Mouse (Mus musculus): ENCODE measurements around the gene Eml3. TPM values are rescaled to one million over a fixed set of nuclear protein-coding genes. Genes with fewer than 3 reads are reported as not detected.
A peak's percentile ranks its signal among the peaks of the same experiment; 100 is the strongest.

Gene Eml3
- total and polyA plus RNA-seq, 2 experiments: 7.4 to 26.2 TPM

DNA sequence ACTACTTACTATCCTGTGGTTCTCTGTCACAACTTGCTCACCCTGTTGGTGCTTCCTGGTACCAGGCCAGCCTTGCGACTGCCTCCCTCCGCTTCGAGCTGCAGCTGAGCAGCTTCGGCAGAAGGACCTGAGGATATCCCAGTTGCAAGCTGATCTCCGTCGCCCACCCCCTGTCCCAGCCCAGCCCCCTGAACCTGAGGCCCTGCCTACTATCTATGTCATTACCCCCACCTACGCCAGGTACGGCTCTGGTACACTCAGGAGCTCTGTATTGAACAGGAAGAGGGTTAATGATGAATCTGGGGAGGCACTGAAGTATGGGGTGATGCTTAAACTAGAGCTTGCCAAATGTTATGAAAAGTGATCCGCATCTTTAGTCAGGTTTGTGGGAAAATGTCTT is 7.6 kb upstream of the Eml3 start:
- 0 out of 2 replicates have a peak overlapping the region, but pooled peaks have one; percentile 2 for H3K27ac ChIP-seq (replicated peaks; ENCODE audit: insufficient read depth, low read depth, low read length)

DNA sequence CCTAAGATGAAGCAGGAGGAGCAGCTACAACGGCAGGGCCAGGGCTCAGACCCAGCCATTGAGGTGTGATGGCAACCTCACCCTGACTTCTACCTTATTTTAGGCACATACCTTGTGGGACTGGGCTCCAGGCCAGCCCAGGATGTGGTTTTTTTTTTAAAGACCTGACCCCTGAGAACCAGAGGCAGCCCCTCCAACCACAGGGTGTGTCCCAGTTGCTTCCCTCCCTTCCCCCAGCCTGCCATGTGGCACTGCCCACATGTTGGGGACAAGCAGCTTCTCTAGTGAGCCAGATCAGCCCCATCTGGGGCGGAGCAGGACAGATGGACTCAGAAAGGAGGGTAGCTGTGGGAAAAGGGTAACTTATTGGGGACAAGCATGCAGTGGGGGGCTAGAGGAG is 2.6 kb upstream of the Eml3 start:
- no peak overlapping the region for H3K9ac ChIP-seq (ENCODE audit: low read depth, low read length)
- H3K4me1 ChIP-seq (ENCODE audit: control insufficient read depth, insufficient read depth, low read length): peaks cover 10% of the 10 kb centered on the region

More for the DNA sequence above, 7.6 kb upstream of the Eml3 start:
- Histone ChIP-seq H3K36me3 (ENCODE audit: control insufficient read depth, insufficient read depth, low read length) (peaks cover 7% of the 10 kb centered on the region; the same call in 1 of the 2 replicates), H3K79me2 (ENCODE audit: control insufficient read depth, insufficient read depth, low read length) (peaks cover 4% of the 10 kb centered on the region; the same call in 1 of the 2 replicates), H3K4me1 (ENCODE audit: control insufficient read depth, insufficient read depth, low read length) (peaks cover 4% of the 10 kb centered on the region; the same call in 1 of the 2 replicates), H3K9ac (ENCODE audit: low read depth, low read length) (peak overlapping the region; percentile 10; the same call in 1 of the 2 replicates), H3K4me3 (ENCODE audit: insufficient read depth, low read depth, low read length) (peak overlapping the region; percentile 27; the same call in 1 of the 2 replicates), H3K27me3 (ENCODE audit: control insufficient read depth, insufficient read depth, low read length) (no peaks in the 10 kb centered on the region)
- no peak for DNase-seq (ENCODE audit: extremely low read depth, low read depth, low spot score)
- TF ChIP-seq CTCF (IDR thresholded peaks at IDR 0.05; ENCODE audit: low read depth, low read length) (no peak), POLR2A (IDR thresholded peaks at IDR 0.05; ENCODE audit: extremely low read depth, insufficient read depth, low read length) (no peak)
- 24% methylated on average over 9 of the region's 9 CpGs for WGBS

DNA sequence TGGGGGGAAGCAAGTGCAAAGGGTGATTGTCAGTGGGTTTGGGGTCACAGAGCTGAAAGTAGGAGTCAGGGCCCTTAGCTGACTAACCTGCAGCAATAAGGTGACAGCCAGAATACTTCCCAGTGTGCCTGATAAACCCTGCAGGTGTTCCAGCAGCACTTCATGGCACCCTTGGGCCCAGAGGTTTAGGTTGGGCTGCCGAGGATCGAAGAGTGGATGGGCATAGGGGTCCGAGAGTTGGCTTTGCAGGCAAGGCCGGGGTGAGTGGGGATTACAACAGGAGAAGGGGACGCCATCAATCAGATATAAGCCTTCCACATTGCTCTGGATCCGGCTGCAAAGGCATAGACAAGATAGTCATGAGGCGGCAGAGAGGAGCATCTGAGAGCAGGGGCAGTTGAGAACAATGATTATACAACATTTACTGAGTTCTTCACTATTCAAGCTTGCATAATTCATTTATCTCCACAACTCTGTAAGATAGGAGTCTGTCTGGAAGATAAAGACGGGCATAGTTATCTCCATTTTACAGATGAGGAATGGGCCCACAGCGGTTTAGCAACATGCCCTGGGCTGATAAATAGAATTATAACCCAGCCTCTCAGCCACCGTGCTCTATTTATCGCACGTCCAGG is 1.3 kb upstream of the Eml3 start:
- DNase-seq (ENCODE audit: extremely low read depth, low read depth, low spot score): no peak
- H3K36me3 ChIP-seq (ENCODE audit: control insufficient read depth, insufficient read depth, low read length): peaks cover 3% of the 10 kb centered on the region; the same call in 1 of the 2 replicates
- H3K4me1 ChIP-seq (ENCODE audit: control insufficient read depth, insufficient read depth, low read length): peaks cover 9% of the 10 kb centered on the region
- no peaks in the 10 kb centered on the region for H3K27me3 ChIP-seq (ENCODE audit: control insufficient read depth, insufficient read depth, low read length)
- no peak overlapping the region for H3K9ac ChIP-seq (ENCODE audit: low read depth, low read length)
- no peaks in the 10 kb centered on the region for H3K79me2 ChIP-seq (ENCODE audit: control insufficient read depth, insufficient read depth, low read length)
- 93% methylated on average over 12 of the region's 12 CpGs for WGBS
- TF ChIP-seq POLR2A (IDR thresholded peaks at IDR 0.05; ENCODE audit: extremely low read depth, insufficient read depth, low read length): no peak
- H3K4me3 ChIP-seq (ENCODE audit: insufficient read depth, low read depth, low read length): no peak overlapping the region
- no peak overlapping the region for H3K27ac ChIP-seq (replicated peaks; ENCODE audit: insufficient read depth, low read depth, low read length)

More for the DNA sequence above, 2.6 kb upstream of the Eml3 start:
- WGBS: 86% methylated on average over 2 of the region's 2 CpGs
- Histone ChIP-seq H3K79me2 (ENCODE audit: control insufficient read depth, insufficient read depth, low read length) (peaks cover 4% of the 10 kb centered on the region; the same call in 1 of the 2 replicates), H3K36me3 (ENCODE audit: control insufficient read depth, insufficient read depth, low read length) (peaks cover 5% of the 10 kb centered on the region; the same call in 1 of the 2 replicates), H3K27ac (replicated peaks; ENCODE audit: insufficient read depth, low read depth, low read length) (no peak overlapping the region), H3K27me3 (ENCODE audit: control insufficient read depth, insufficient read depth, low read length) (no peaks in the 10 kb centered on the region), H3K4me3 (ENCODE audit: insufficient read depth, low read depth, low read length) (no peak overlapping the region)
- DNase-seq (ENCODE audit: extremely low read depth, low read depth, low spot score): no peak
- TF ChIP-seq CTCF (IDR thresholded peaks at IDR 0.05; ENCODE audit: low read depth, low read length): no peak
- no peak for TF ChIP-seq POLR2A (IDR thresholded peaks at IDR 0.05; ENCODE audit: extremely low read depth, insufficient read depth, low read length)

DNA sequence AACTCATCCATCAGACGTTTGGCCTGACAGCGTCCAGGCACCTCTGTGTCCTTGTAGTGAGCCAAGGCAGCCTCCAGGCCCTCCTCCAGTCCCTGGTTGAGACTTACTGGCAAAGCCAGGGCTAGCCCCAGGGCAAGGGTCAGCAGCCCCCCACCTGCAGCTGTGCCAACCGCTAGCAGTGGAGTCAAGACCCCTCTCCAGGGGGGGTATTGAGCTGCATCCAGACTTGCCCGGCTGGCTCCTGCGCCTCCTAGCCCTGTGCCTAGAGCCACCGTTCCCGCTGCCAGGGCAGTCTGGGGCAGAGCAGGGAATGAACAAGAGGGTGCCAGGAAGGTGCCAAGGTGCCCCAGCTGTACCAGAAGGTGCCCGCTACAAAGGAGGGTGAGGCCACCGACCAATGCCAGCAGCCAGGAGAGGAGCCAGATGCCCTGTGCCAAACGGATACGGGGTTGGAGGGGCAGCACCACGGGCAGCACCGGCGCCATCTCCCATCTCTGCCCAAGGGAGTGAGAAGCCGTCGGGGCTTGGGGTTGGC is 596 bp upstream of the Eml3 start:
- TF ChIP-seq POLR2A (IDR thresholded peaks at IDR 0.05; ENCODE audit: extremely low read depth, insufficient read depth, low read length) (no peak), CTCF (IDR thresholded peaks at IDR 0.05; ENCODE audit: low read depth, low read length) (no peak)
- WGBS: 28% methylated on average over 16 of the region's 16 CpGs
- Histone ChIP-seq H3K27ac (replicated peaks; ENCODE audit: insufficient read depth, low read depth, low read length) (peak overlapping the region; percentile 43), H3K79me2 (ENCODE audit: control insufficient read depth, insufficient read depth, low read length) (no peaks in the 10 kb centered on the region), H3K4me1 (ENCODE audit: control insufficient read depth, insufficient read depth, low read length) (peaks cover 9% of the 10 kb centered on the region), H3K27me3 (ENCODE audit: control insufficient read depth, insufficient read depth, low read length) (no peaks in the 10 kb centered on the region), H3K4me3 (ENCODE audit: insufficient read depth, low read depth, low read length) (peak overlapping the region; percentile 82; the same call in 1 of the 2 replicates), H3K36me3 (ENCODE audit: control insufficient read depth, insufficient read depth, low read length) (peaks cover 8% of the 10 kb centered on the region; the same call in 1 of the 2 replicates), H3K9ac (ENCODE audit: low read depth, low read length) (peak overlapping the region; percentile 6; the same call in 1 of the 2 replicates)
- no peak for DNase-seq (ENCODE audit: extremely low read depth, low read depth, low spot score)

DNA sequence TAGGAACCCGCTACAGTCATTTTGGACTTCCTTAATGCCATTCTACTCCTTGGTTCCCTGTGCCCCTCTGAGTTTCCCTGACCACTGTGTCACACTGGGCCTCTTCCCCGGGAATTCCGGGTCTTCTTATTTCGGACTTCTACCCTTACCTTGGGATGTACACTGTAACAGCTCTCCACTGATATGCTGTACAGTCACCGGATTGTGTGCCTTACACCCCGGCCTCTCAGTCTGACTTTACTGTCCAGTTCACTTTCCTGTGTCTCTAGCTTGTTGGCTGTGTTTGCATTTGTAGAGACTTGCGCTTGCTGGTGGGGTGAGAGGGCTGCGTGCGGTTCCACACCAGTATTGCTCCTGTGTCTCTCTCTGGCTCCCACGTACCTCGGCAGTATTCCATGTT is 765 bp downstream of the Eml3 start:
- H3K9ac ChIP-seq (ENCODE audit: low read depth, low read length): peak overlapping the region; percentile 96
- no peaks in the 10 kb centered on the region for H3K27me3 ChIP-seq (ENCODE audit: control insufficient read depth, insufficient read depth, low read length)
- WGBS: 1% methylated on average over 11 of the region's 11 CpGs
- no peak for DNase-seq (ENCODE audit: extremely low read depth, low read depth, low spot score)
- H3K4me1 ChIP-seq (ENCODE audit: control insufficient read depth, insufficient read depth, low read length): peaks cover 9% of the 10 kb centered on the region
- no peaks in the 10 kb centered on the region for H3K79me2 ChIP-seq (ENCODE audit: control insufficient read depth, insufficient read depth, low read length)
- peak overlapping the region; percentile 80 for H3K27ac ChIP-seq (replicated peaks; ENCODE audit: insufficient read depth, low read depth, low read length)
- peak overlapping the region; percentile 82 for H3K4me3 ChIP-seq (ENCODE audit: insufficient read depth, low read depth, low read length)
- TF ChIP-seq CTCF (IDR thresholded peaks at IDR 0.05; ENCODE audit: low read depth, low read length): no peak
- TF ChIP-seq POLR2A (IDR thresholded peaks at IDR 0.05; ENCODE audit: extremely low read depth, insufficient read depth, low read length): no peak
- peaks cover 10% of the 10 kb centered on the region; the same call in 1 of the 2 replicates for H3K36me3 ChIP-seq (ENCODE audit: control insufficient read depth, insufficient read depth, low read length)

- Histone ChIP-seq H3K4me3 (ENCODE audit: insufficient read depth, low read depth, low read length) (no peak overlapping the region), H3K9ac (ENCODE audit: low read depth, low read length) (no peak overlapping the region), H3K27me3 (ENCODE audit: control insufficient read depth, insufficient read depth, low read length) (no peaks in the 10 kb centered on the region), H3K79me2 (ENCODE audit: control insufficient read depth, insufficient read depth, low read length) (no peaks in the 10 kb centered on the region), H3K4me1 (ENCODE audit: control insufficient read depth, insufficient read depth, low read length) (peaks cover 9% of the 10 kb centered on the region), H3K36me3 (ENCODE audit: control insufficient read depth, insufficient read depth, low read length) (peaks cover 13% of the 10 kb centered on the region; the same call in 1 of the 2 replicates), H3K27ac (replicated peaks; ENCODE audit: insufficient read depth, low read depth, low read length) (no peak overlapping the region)
- DNase-seq (ENCODE audit: extremely low read depth, low read depth, low spot score): no peak
- no peak for TF ChIP-seq POLR2A (IDR thresholded peaks at IDR 0.05; ENCODE audit: extremely low read depth, insufficient read depth, low read length)
- no peak for TF ChIP-seq CTCF (IDR thresholded peaks at IDR 0.05; ENCODE audit: low read depth, low read length)
- 84% methylated on average over 7 of the region's 7 CpGs for WGBS
These were observed 1.4 kb downstream of the Eml3 start for GRCm38 (mm10) chr19:8930771-8931170.

Measured in liver, adult 2 months (tissue).